Mouse (Mus musculus) liver, adult 2 months (tissue): ENCODE measurements at regions not wholly inside any gene's neighbourhood (a gene's known extent, or its start where the extent isn't known, plus 50 kb on each side); places are given as distances from the start of the nearest gene placed in this dataset.

Experiments used
- CTCF ChIP-seq: fragments of 200-500 bp; IDR thresholded peaks from 2 replicates; pipeline ENCODE4 v1.5.1; 2011; ENCODE audit warnings: low read depth, low read length, control low read depth
- POLR2A ChIP-seq: fragments of 200-500 bp; IDR thresholded peaks from 2 replicates; pipeline ENCODE4 v1.6.1; 2011; ENCODE audit warnings: low read length, control low read depth; ENCODE audit not compliant: insufficient read depth; ENCODE audit errors: extremely low read depth

DNA sequence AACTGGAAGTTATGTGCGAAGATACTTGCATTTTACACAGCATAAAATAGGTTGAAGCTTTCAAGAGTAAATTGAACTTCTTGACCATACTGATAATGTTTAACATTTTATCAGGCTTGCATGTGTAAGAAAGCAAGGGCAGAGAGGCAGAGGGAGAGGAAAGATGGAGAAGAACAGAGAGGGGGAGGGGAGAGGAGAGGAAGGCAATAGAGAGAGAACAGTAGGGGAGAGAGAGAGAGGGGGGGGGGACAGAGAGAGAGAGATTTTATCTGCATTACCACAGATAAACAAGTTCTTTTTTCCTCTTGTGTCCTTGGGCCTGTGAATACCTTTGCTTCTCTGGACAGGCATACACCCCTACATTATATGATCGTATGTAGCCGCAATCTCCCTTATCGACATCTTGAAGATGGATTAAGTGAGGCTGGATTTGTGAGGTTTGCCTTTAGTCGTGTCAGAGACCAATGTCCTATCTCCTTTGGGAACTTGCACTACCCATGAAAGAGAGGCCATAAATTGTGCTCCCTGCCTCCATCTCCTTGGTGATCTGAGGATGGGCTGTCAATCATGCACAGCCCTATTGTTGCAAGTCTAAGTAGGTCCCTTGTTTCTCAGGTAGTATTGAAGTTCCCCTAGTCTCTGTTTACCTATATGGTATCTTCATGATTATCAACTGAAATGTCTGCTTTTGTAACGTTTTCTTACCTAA is 217.7 kb downstream of the Gm11146 start:
- TF ChIP-seq POLR2A (no peak), CTCF (no peak)
